Mouse (Mus musculus) intestine, embryonic 16.5 days (tissue): Measurements from ENCODE around the gene Btbd1. TPM values are rescaled to one million over a fixed set of nuclear protein-coding genes. Genes with fewer than 3 reads are reported as not detected.

Experiments used
- ATAC-seq: fragments of 200-750 bp; cut with Nextera tagmentation; 2 replicates; pipeline ENCODE4 v1.8.0; 2017; ENCODE audit warnings: moderate TSS enrichment, moderate library complexity
- H3K27ac ChIP-seq: fragments of 300-500 bp; sonication (generic); 2 replicates; pipeline ENCODE4 v1.5.1; 2014; ENCODE audit warnings: mild to moderate bottlenecking, low read length
- H3K27me3 ChIP-seq: fragments of 300-500 bp; sonication (generic); replicated peaks from 2 replicates; pipeline ENCODE4 v1.6.1; 2014; ENCODE audit warnings: low read length, control low read depth, mixed read lengths; ENCODE audit not compliant: control insufficient read depth, insufficient read depth
- H3K36me3 ChIP-seq: fragments of 300-500 bp; sonication (generic); 2 replicates; pipeline ENCODE4 v1.6.1; 2014; ENCODE audit warnings: low read length, control low read depth; ENCODE audit not compliant: control insufficient read depth, insufficient read depth
- H3K4me1 ChIP-seq: fragments of 300-500 bp; sonication (generic); 2 replicates; pipeline ENCODE4 v1.6.1; 2014; ENCODE audit warnings: low read length, control low read depth, mixed read lengths; ENCODE audit not compliant: control insufficient read depth, insufficient read depth
- H3K4me2 ChIP-seq: fragments of 300-500 bp; sonication (generic); 2 replicates; pipeline ENCODE4 v1.6.1; 2014; ENCODE audit warnings: low read depth, low read length, control low read depth
- H3K4me3 ChIP-seq: fragments of 300-500 bp; sonication (generic); 2 replicates; pipeline ENCODE4 v1.5.1; 2014; ENCODE audit warnings: mild to moderate bottlenecking, low read length
- H3K9ac ChIP-seq: fragments of 300-500 bp; sonication (generic); 2 replicates; pipeline ENCODE4 v1.6.1; 2014; ENCODE audit warnings: low read depth, low read length
- H3K9me3 ChIP-seq: fragments of 300-500 bp; sonication (generic); 2 replicates; pipeline ENCODE4 v1.6.1; 2016; ENCODE audit warnings: low read length, control low read depth; ENCODE audit not compliant: control insufficient read depth
- WGBS: fragments of 180-500 bp; shearing (Covaris S2); extraction: QIAGEN DNeasy Blood & Tissue Kit; methylation state at CpG from one replicate; pipeline ENCODE4 v1.1.7; 2014; 5-methylcytosine and 5-hydroxymethylcytosine counted together
- polyA plus RNA-seq: library from polyadenylated mRNA; unstranded; fragments of >200 nt; fragmentation: Nextera tagmentation; extraction: Ambion mirVana; gene quantifications from 2 replicates; pipeline ENCODE4 v1.2.1, GENCODE M21; 2015

Btbd1 gene
- polyA plus RNA-seq, 1 experiment from 2014 or later = 23.0 TPM

- H3K4me2 ChIP-seq = 0 out of 2 replicates have a peak overlapping the region, but pooled peaks have one; percentile 16
- H3K27me3 ChIP-seq = peaks cover 18% of the 10 kb centered on the region
- H3K9ac ChIP-seq = no peak overlapping the region
- no peaks in the 10 kb centered on the region for H3K36me3 ChIP-seq
- no peak overlapping the region for H3K4me3 ChIP-seq
- ATAC-seq = no peak
- peaks cover 2% of the 10 kb centered on the region for H3K4me1 ChIP-seq
- no peaks in the 10 kb centered on the region for H3K9me3 ChIP-seq
- 68% methylated on average over 24 of the region's 24 CpGs for WGBS
- H3K27ac ChIP-seq = peak overlapping the region; percentile 29; the same call in 1 of the 2 replicates
These were observed 33.7 kb upstream of the Btbd1 start for GRCm38 (mm10) chr7:81862587-81863583.

DNA sequence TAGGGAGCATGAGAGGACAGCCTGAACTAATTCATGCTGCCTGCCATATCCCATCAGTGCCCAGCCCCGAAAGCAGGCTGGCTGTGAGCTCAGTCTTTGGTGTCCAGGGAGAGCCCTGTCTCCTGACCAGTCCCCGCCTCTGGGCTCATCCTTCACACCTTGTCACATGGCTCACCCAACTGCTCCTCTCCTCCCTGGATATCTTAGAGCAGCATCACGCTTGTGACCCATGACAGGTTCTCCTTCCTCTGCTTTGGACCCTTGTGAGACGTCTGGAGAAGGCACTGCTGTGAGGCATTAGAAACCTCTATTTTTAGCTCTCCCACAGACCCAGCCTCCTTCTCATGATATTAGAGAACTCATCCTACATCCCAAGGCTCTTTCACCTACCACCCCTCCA lies 32.7 kb upstream of the Btbd1 start:
- WGBS = 77% methylated on average over 4 of the region's 4 CpGs
- H3K36me3 ChIP-seq = no peaks in the 10 kb centered on the region

GRCm38 (mm10) chr7:81861461-81861860 lies 32.2 kb upstream of the Btbd1 start:
- H3K4me1 ChIP-seq = no peaks in the 10 kb centered on the region; the same call in 1 of the 2 replicates
- WGBS = 81% methylated on average over 2 of the region's 2 CpGs
- H3K27ac ChIP-seq = no peak overlapping the region
- no peak overlapping the region for H3K9ac ChIP-seq
- no peak for ATAC-seq
- H3K4me2 ChIP-seq = no peak overlapping the region
- peaks cover 25% of the 10 kb centered on the region for H3K27me3 ChIP-seq
- no peaks in the 10 kb centered on the region for H3K36me3 ChIP-seq
- no peak overlapping the region for H3K4me3 ChIP-seq
- H3K9me3 ChIP-seq = no peaks in the 10 kb centered on the region

More for the DNA sequence above, 32.7 kb upstream of the Btbd1 start:
- H3K9me3 ChIP-seq = no peaks in the 10 kb centered on the region
- H3K27ac ChIP-seq = no peak overlapping the region
- no peak for ATAC-seq
- H3K4me3 ChIP-seq = no peak overlapping the region
- H3K27me3 ChIP-seq = peaks cover 25% of the 10 kb centered on the region
- H3K9ac ChIP-seq = no peak overlapping the region
- H3K4me1 ChIP-seq = no peaks in the 10 kb centered on the region; the same call in 1 of the 2 replicates
- H3K4me2 ChIP-seq = no peak overlapping the region

DNA sequence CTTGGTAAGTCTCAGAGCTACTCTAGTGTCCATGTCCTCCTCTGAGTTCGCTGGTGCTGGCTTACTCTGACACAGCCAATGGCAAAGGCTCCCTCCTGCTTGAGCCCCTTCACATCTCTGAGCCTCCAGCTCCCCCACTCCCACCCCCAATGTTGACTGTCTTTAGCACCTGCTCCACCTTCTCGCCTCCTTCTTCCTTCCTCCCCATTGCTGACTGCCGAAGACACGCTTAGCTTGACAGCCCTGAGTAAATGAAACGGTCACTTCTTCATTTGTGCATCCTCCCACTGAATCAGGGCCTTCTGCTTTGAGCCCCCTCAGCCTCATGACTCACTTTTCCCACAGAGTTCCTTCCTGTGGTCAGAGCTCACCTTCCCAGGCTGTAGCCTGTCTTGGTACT lies 31.8 kb upstream of the Btbd1 start:
- 67% methylated on average over 5 of the region's 5 CpGs for WGBS
- H3K4me3 ChIP-seq = no peak overlapping the region
- H3K27me3 ChIP-seq = peaks cover 25% of the 10 kb centered on the region
- peak overlapping the region; percentile 9; the same call in 1 of the 2 replicates for H3K27ac ChIP-seq
- no peaks in the 10 kb centered on the region for H3K36me3 ChIP-seq
- H3K9ac ChIP-seq = no peak overlapping the region
- no peaks in the 10 kb centered on the region; the same call in 1 of the 2 replicates for H3K4me1 ChIP-seq
- ATAC-seq = no peak
- no peaks in the 10 kb centered on the region for H3K9me3 ChIP-seq
- no peak overlapping the region for H3K4me2 ChIP-seq

GRCm38 (mm10) chr7:81860071-81860470 lies 30.8 kb upstream of the Btbd1 start:
- ATAC-seq = no peak; the same call in 1 of the 2 replicates
- Histone ChIP-seq H3K9ac (0 out of 2 replicates have a peak overlapping the region, but pooled peaks have one; percentile 71), H3K9me3 (no peaks in the 10 kb centered on the region), H3K27me3 (peaks cover 25% of the 10 kb centered on the region), H3K4me3 (peak overlapping the region; percentile 61), H3K4me2 (peak overlapping the region; percentile 94; the same call in 1 of the 2 replicates), H3K36me3 (no peaks in the 10 kb centered on the region), H3K4me1 (no peaks in the 10 kb centered on the region; the same call in 1 of the 2 replicates), H3K27ac (peak overlapping the region; percentile 16)
- WGBS = 47% methylated on average over 11 of the region's 11 CpGs

GRCm38 (mm10) chr7:81858968-81859721 lies 29.9 kb upstream of the Btbd1 start, which contains the start of gene Tm6sf1:
Gene Tm6sf1 (plus strand): TSS chr7:81859001.
- under 1% methylated on average over 63 of the region's 64 CpGs for WGBS
- H3K4me3 ChIP-seq = peak within 1 kb of the TSS; percentile 61
- peak within 1 kb of the TSS; percentile 94 for H3K4me2 ChIP-seq
- H3K4me1 ChIP-seq = no peaks in the 10 kb centered on the region; the same call in 1 of the 2 replicates
- H3K9ac ChIP-seq = peak within 1 kb of the TSS; percentile 71
- no peaks in the 10 kb centered on the region for H3K9me3 ChIP-seq
- H3K36me3 ChIP-seq = no peaks in the 10 kb centered on the region
- peak; percentile 69 for ATAC-seq
- peaks cover 25% of the 10 kb centered on the region for H3K27me3 ChIP-seq
- peak within 1 kb of the TSS; percentile 16 for H3K27ac ChIP-seq

GRCm38 (mm10) chr7:81858236-81858635 lies 29.0 kb upstream of the Btbd1 start:
- peak overlapping the region; percentile 71; the same call in 1 of the 2 replicates for H3K9ac ChIP-seq
- ATAC-seq = no peak
- H3K27ac ChIP-seq = no peak overlapping the region
- H3K4me1 ChIP-seq = no peaks in the 10 kb centered on the region; the same call in 1 of the 2 replicates
- no peaks in the 10 kb centered on the region for H3K36me3 ChIP-seq
- no peak overlapping the region for H3K4me3 ChIP-seq
- H3K4me2 ChIP-seq = peak overlapping the region; percentile 94
- 24% methylated on average over 9 of the region's 9 CpGs for WGBS
- peaks cover 25% of the 10 kb centered on the region for H3K27me3 ChIP-seq
- no peaks in the 10 kb centered on the region for H3K9me3 ChIP-seq

- 69% methylated on average over 4 of the region's 4 CpGs for WGBS
These were observed 27.0 kb upstream of the Btbd1 start for GRCm38 (mm10) chr7:81856221-81856620.

DNA sequence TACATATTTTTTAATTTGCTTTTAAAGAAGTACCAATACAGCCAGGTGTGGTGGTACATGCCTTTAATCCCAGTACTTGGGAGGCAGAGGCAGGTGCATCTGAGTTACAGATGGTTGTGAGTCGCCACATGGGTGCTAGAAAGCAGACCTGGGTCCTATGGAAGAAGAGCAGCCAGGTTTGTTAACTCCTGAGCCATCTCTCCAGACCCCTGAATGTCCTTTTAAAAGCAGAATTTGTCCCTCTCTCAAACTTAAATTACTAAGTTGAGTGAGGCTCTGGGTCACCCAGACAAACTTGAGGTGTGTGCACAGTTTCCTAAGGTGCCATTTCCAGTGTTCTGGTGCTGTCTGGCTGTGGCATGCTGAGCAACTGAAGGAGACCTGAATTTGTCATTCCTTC lies 26.5 kb upstream of the Btbd1 start, which contains the start of gene Gm10160:
TSS of gene Gm10160 (minus strand) at position 101 of the 400 bp plus-strand sequence.
- peaks cover 25% of the 10 kb centered on the region for H3K27me3 ChIP-seq
- H3K4me2 ChIP-seq = no peak within 1 kb of the TSS; the same call in 1 of the 2 replicates
- H3K4me1 ChIP-seq = no peaks in the 10 kb centered on the region; the same call in 1 of the 2 replicates
- no peak within 1 kb of the TSS for H3K27ac ChIP-seq
- H3K9me3 ChIP-seq = no peaks in the 10 kb centered on the region
- H3K36me3 ChIP-seq = no peaks in the 10 kb centered on the region
- no peak for ATAC-seq
- 78% methylated on average over 1 of the region's 1 CpGs for WGBS
- H3K9ac ChIP-seq = no peak within 1 kb of the TSS
- no peak within 1 kb of the TSS for H3K4me3 ChIP-seq

More at GRCm38 (mm10) chr7:81856221-81856620, 27.0 kb upstream of the Btbd1 start:
- H3K27ac ChIP-seq = no peak overlapping the region
- no peak overlapping the region for H3K4me2 ChIP-seq
- peaks cover 25% of the 10 kb centered on the region for H3K27me3 ChIP-seq
- no peaks in the 10 kb centered on the region; the same call in 1 of the 2 replicates for H3K4me1 ChIP-seq
- H3K9ac ChIP-seq = no peak overlapping the region
- no peaks in the 10 kb centered on the region for H3K36me3 ChIP-seq
- ATAC-seq = no peak
- no peak overlapping the region for H3K4me3 ChIP-seq
- H3K9me3 ChIP-seq = no peaks in the 10 kb centered on the region
